Mouse (Mus musculus) small intestine, adult 2 months (tissue): Measurements from ENCODE around the gene Dnmt3a. TPM values are rescaled to one million over a fixed set of nuclear protein-coding genes. Genes with fewer than 3 reads are reported as not detected.

ENCODE experiments used
- H3K27ac ChIP-seq: fragments of 200-500 bp; 2 replicates; pipeline ENCODE4 v1.5.1; 2012; ENCODE audit warnings: low read depth, low read length, control low read depth, inconsistent platforms; ENCODE audit not compliant: insufficient read depth
- H3K27me3 ChIP-seq: fragments of 200-500 bp; 2 replicates; pipeline ENCODE4 v1.6.1; 2012; ENCODE audit warnings: mild to moderate bottlenecking, moderate library complexity, low read length, inconsistent platforms; ENCODE audit not compliant: control insufficient read depth, insufficient read depth
- H3K36me3 ChIP-seq: fragments of 200-500 bp; 2 replicates; pipeline ENCODE4 v1.6.1; 2012; ENCODE audit warnings: mild to moderate bottlenecking, low read length, control low read depth, inconsistent platforms; ENCODE audit not compliant: control insufficient read depth, insufficient read depth
- H3K4me1 ChIP-seq: fragments of 200-500 bp; 2 replicates; pipeline ENCODE4 v1.6.1; 2012; ENCODE audit warnings: low read length, inconsistent platforms, mixed read lengths; ENCODE audit not compliant: control insufficient read depth, insufficient read depth, insufficient read length
- H3K4me3 ChIP-seq: fragments of 200-500 bp; 2 replicates; pipeline ENCODE4 v1.5.1; 2012; ENCODE audit warnings: low read depth, mild to moderate bottlenecking, control low read depth, inconsistent platforms, low read length, moderate library complexity
- CTCF ChIP-seq: fragments of 200-500 bp; IDR thresholded peaks from 2 replicates; pipeline ENCODE4 v1.5.1; 2012; ENCODE audit warnings: low read depth, mild to moderate bottlenecking, control low read depth, inconsistent platforms, low read length, moderate library complexity, mixed read lengths; ENCODE audit not compliant: insufficient replicate concordance, insufficient read length; ENCODE audit errors: extremely low read depth
- POLR2A ChIP-seq: fragments of 200-500 bp; IDR thresholded peaks from 2 replicates; pipeline ENCODE4 v1.6.1; 2012; ENCODE audit warnings: low read depth, mild to moderate bottlenecking, control low read depth, inconsistent platforms, low read length, moderate library complexity
- WGBS: fragments of 180-500 bp; shearing (Covaris S2); methylation state at CpG from one replicate; pipeline ENCODE4 v1.1.7; 2018; 5-methylcytosine and 5-hydroxymethylcytosine counted together
- polyA plus RNA-seq: library from polyadenylated mRNA; depleted of rRNA; stranded (reverse); fragments of >200 nt; gene quantifications from 2 replicates; pipeline ENCODE4 v1.2.3, GENCODE M21; 2012

The Dnmt3a gene
- polyA plus RNA-seq, 1 experiment = 10.2 TPM

DNA sequence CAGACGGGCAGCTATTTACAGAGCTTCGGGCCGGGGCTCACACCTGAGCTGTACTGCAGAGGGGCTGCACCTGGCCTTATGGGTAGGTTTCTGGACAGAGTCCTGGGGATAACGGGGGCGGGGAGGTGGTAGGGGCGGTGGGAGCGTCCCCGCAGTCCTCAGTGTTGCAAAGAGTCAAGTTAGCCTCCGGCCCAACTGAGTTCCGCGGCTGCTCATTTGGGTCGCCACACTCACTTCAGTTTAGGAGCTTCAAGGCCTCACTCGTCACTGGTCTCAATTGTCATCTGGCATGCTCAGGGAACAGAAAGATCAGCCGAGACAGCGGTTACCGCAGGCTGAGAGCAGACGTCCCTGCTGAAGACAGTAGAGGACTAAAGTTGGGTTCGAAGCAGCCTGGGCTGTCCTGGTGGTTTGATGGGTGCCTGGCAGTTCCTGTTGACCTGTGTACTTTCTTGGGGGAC is 86.0 kb downstream of the Dnmt3a start:
- Histone ChIP-seq H3K36me3 (peaks cover 18% of the 10 kb centered on the region), H3K27me3 (no peaks in the 10 kb centered on the region), H3K4me1 (peaks cover 26% of the 10 kb centered on the region), H3K27ac (peak overlapping the region; percentile 10), H3K4me3 (peak overlapping the region; percentile 45)
- TF ChIP-seq POLR2A = no peak
- TF ChIP-seq CTCF = no peak
- 12% methylated on average over 18 of the region's 18 CpGs for WGBS

DNA sequence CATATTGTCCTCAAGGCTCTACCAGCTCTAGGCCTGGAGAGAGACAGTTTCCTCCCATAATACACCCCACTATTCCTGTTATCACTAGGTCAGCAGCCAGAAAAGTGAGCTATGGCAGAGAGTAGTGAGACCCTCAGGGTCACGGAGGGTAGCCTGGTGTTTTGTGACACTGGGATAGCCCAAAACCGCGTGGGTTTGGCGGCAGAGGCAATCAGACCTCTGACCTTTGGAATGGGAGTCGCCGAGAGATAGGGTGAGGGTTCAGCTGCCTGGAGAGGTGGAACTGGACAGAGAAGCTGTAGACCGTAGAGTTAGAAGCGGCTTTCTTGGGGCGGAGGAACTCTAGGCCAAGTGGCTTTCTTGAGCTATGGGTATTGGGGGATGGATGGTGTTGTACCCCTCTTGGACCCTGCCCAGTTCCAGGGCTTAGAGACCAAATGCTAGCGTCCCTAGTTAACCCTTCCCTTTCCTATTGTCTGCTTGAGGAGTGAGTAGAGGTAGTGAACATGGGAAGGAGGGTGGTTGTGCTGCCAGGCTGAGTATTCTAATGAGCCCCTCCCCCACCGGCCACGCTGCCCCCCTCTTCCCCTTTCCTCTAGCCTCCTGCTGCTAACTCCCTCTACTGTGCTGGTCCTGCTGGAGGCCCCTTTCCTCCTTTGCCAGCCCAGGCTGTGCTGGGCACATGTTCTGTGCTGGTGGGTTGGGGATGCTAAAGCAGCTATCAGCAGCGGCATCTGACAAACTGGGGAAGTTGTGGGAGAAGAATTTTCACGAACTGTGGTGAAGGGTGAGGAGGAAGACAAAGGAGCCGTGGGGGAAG is 86.6 kb downstream of the Dnmt3a start:
- Histone ChIP-seq H3K27ac (peak overlapping the region; percentile 10), H3K4me1 (peaks cover 26% of the 10 kb centered on the region), H3K4me3 (no peak overlapping the region), H3K36me3 (peaks cover 24% of the 10 kb centered on the region), H3K27me3 (no peaks in the 10 kb centered on the region)
- WGBS = 32% methylated on average over 15 of the region's 15 CpGs
- TF ChIP-seq POLR2A (no peak), CTCF (no peak)

DNA sequence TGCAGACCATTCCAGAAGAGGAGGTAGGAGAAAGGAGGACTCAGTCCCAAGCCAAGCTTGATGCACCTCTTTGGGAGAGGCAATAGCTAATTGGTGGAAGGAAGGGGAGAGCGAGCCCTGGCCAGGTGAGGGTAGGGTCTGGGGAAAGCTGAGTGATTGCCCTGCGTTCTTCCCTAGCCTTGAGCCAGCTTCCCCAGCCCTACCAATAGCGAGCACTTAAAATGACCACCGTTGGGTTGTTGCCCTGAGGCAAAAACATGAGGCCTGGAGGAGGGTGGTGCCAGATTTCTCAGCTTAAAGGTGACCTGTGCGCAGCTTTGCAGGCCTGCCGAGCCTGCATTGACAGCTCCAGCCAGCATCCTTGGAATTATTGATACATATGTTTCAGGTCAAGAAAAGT is 87.5 kb downstream of the Dnmt3a start:
- H3K36me3 ChIP-seq = peaks cover 30% of the 10 kb centered on the region
- peaks cover 26% of the 10 kb centered on the region for H3K4me1 ChIP-seq
- no peaks in the 10 kb centered on the region for H3K27me3 ChIP-seq
- no peak overlapping the region for H3K27ac ChIP-seq
- H3K4me3 ChIP-seq = no peak overlapping the region
- TF ChIP-seq CTCF = no peak
- TF ChIP-seq POLR2A = no peak
- WGBS = 87% methylated on average over 6 of the region's 6 CpGs

DNA sequence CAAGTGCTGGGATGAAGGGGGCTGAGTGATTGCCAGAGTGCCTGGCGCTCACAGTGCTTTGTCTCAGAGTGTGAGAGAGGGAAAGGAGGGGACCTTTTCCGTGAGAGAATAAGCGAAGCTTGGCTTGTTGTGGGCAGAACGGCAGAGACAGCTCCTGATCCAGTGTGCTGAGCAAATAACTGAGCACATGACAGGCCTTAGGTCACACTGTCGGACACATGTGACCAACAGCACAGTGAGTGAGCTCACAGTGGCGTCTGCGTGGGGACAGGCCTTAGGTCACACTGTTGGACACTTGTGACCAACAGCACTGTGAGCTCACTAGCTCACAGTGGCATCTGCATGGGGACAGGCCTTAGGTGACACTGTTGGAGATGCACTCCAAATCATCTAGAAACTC is 88.7 kb downstream of the Dnmt3a start:
- Histone ChIP-seq H3K27ac (no peak overlapping the region), H3K27me3 (no peaks in the 10 kb centered on the region), H3K4me1 (peaks cover 26% of the 10 kb centered on the region), H3K4me3 (no peak overlapping the region), H3K36me3 (peaks cover 39% of the 10 kb centered on the region)
- WGBS = 82% methylated on average over 7 of the region's 7 CpGs
- no peak for TF ChIP-seq CTCF
- TF ChIP-seq POLR2A = no peak

DNA sequence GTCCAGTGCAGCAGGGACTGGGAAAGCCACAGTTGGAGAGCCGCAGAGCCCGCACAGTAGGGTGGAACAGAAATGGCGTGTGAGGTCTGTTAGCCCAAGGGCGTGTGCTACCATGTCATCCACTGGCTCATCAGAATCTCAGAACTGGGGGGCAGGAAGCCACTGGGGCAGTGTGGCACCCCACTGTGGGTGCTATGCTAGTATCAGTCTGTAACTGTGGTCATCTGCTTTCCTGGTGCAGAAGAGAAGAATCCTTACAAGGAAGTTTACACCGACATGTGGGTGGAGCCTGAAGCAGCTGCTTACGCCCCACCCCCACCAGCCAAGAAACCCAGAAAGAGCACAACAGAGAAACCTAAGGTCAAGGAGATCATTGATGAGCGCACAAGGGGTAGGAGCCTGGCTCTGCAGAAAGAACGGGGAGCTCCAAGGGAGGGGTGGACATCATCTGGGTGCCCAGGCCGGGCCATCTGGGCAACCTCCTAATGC is 91.3 kb downstream of the Dnmt3a start:
- Histone ChIP-seq H3K27me3 (no peaks in the 10 kb centered on the region), H3K4me1 (peaks cover 16% of the 10 kb centered on the region), H3K4me3 (no peak overlapping the region), H3K27ac (no peak overlapping the region), H3K36me3 (peaks cover 59% of the 10 kb centered on the region)
- no peak for TF ChIP-seq CTCF
- no peak for TF ChIP-seq POLR2A
- 82% methylated on average over 9 of the region's 9 CpGs for WGBS

DNA sequence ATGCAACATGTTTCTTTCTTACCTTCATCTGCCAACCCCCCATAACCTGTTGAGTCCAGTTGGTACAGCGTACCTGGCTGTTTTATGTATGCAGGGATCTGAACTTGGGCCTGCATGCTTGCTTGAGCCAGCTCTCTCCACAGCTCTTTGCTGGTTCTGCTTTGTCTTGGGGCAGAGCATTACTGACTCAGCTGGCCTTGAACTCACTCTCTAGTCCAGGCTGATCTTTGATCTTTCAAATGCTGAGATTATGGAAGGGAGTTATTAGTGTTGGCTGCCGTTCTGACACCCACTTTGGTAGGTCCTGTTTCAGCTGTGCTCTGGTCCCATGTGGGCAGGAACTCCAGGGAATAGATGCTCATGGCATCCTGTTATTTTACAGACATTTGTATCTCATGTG is 93.0 kb downstream of the Dnmt3a start:
- H3K27ac ChIP-seq = no peak overlapping the region
- H3K27me3 ChIP-seq = no peaks in the 10 kb centered on the region
- TF ChIP-seq POLR2A (no peak), CTCF (no peak)
- no peak overlapping the region for H3K4me3 ChIP-seq
- WGBS = 75% methylated on average over 2 of the region's 2 CpGs
- peaks cover 68% of the 10 kb centered on the region for H3K36me3 ChIP-seq
- no peaks in the 10 kb centered on the region for H3K4me1 ChIP-seq

DNA sequence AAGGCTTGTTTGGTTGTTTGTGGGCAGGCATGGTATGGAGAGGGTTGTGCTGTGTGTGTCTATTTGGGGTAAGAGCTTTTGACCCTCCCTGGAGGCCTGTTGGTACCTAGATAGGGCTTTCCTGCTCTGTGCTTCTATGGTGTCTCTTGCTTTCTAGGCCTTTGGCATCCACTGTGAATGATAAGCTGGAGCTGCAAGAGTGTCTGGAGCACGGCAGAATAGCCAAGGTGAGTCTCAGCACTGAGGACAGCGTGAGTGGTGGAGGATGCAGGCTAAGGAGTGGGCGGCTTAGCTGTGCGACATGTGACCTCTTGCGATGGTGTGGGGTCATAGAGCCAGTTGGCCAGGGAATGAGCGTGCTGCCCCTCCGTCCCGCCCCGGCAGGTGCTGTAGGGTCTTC is 99.6 kb downstream of the Dnmt3a start:
- H3K4me1 ChIP-seq = no peaks in the 10 kb centered on the region
- no peak overlapping the region for H3K27ac ChIP-seq
- TF ChIP-seq CTCF (no peak), POLR2A (no peak)
- no peaks in the 10 kb centered on the region for H3K27me3 ChIP-seq
- WGBS = 96% methylated on average over 9 of the region's 9 CpGs
- H3K36me3 ChIP-seq = peaks cover 64% of the 10 kb centered on the region
- H3K4me3 ChIP-seq = no peak overlapping the region
